20 mouse cellular contexts compared by ENCODE assay signal in genomic region chr2:118620101-118620500, GRCm38 (mm10). TPM values are rescaled to one million over a fixed set of nuclear protein-coding genes. Genes with fewer than 3 reads are reported as not detected.
"Had no signal": no experiment of that assay in that cellular context is flagged by ENCODE, and none has a peak within 500 bp of the region (broad histone marks: within the 10 kb centered on the region; RNA-seq: fewer than 3 reads in every experiment).

No protein-coding gene starts in this region.

- DNase-seq: lung, adult 2 months; lung, postnatal 14 days; lung, postnatal 36 days; midbrain, embryonic 14.5 days; retina, postnatal 1 day; right cerebral cortex, adult 18-20 months; right cerebral cortex, postnatal 25 days; right cerebral cortex, postnatal 4 days; thymus, adult 18-20 months; thymus, postnatal 14 days; thymus, postnatal 36 days had no signal

- H3K36me3 ChIP-seq: neural tube, embryonic 15.5 days had no signal

- H3K27ac ChIP-seq: lung, embryonic 15.5 days; macrophage; midbrain, embryonic 12.5 days; neural tube, embryonic 13.5 days; neural tube, embryonic 15.5 days had no signal

- ATAC-seq: lung, postnatal 0 days; midbrain, embryonic 16.5 days had no signal

- H3K4me1 ChIP-seq: lung, embryonic 15.5 days; megakaryocyte, embryonic 14.5 days; midbrain, embryonic 12.5 days; neural tube, embryonic 13.5 days; neural tube, embryonic 15.5 days had no signal

- H3K27me3 ChIP-seq: lung, embryonic 15.5 days; megakaryocyte, embryonic 14.5 days; midbrain, embryonic 12.5 days; neural tube, embryonic 13.5 days; neural tube, embryonic 15.5 days had no signal

- H3K9me3 ChIP-seq: lung, embryonic 15.5 days; megakaryocyte, embryonic 14.5 days; midbrain, embryonic 12.5 days; neural tube, embryonic 13.5 days; neural tube, embryonic 15.5 days had no signal

- H3K4me3 ChIP-seq: lung, embryonic 15.5 days; megakaryocyte, embryonic 14.5 days; midbrain, embryonic 12.5 days; myocyte; neural tube, embryonic 13.5 days; neural tube, embryonic 15.5 days had no signal

- H3K4me2 ChIP-seq: lung, embryonic 15.5 days; midbrain, embryonic 12.5 days; neural tube, embryonic 13.5 days; neural tube, embryonic 15.5 days had no signal

- H3K9ac ChIP-seq: lung, embryonic 15.5 days; midbrain, embryonic 12.5 days; neural tube, embryonic 13.5 days; neural tube, embryonic 15.5 days had no signal

RNA-seq across cellular contexts. Expression of gene Pak6, which starts 43.0 kb away (rescaled TPM):
- polyA plus RNA-seq: macrophage had no signal
